Mouse (Mus musculus): Measurements from ENCODE around the gene Fgfr3.

DNA sequence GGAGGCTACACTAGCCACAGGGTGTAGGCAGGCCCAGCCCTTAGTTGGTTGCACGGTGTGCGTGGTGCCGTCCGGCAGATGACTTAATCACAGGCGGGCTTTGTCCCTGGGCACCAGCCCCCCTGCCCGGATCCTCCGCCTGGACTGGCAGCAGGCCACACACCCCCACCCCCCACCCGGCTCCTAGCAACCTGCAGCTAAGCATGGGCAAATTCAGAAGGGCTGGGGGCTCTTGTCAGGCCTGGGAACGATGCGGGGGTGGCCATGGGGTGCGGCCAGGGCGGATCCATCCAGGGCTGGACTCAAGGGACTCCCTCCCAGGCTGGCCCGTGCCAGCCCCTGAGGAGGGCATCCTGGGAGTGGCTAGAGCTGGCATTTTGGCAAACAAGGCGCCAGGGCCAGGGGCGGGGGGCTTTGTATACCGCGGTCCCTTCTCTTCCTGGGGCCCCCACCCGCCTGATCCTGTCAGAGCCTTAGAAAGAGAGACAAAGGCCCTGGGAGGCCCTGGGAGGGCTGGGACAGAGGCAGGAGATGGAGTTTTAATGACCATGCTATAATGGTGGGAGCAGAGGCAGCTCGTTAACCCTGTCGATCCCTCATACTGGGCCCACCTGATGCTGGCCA lies 32.1 kb upstream of the Fgfr3 start:
- TF ChIP-seq GATA1 (IDR thresholded peaks at IDR 0.05; ENCODE audit: borderline replicate concordance, low read length) (no peak), FLI1 (IDR thresholded peaks at IDR 0.05; ENCODE audit: low read length) (no peak)

All from megakaryocyte, embryonic 14.5 days (primary cell).